Mouse (Mus musculus): Measurements from ENCODE around the gene Ftsj3. TPM values are rescaled to one million over a fixed set of nuclear protein-coding genes. Genes with fewer than 3 reads are reported as not detected.

Ftsj3 gene
- total and polyA plus RNA-seq, 2 experiments from 2014 or later = 28.5 to 55.6 TPM

GRCm38 (mm10) chr11:106289369-106289768 lies 33.5 kb upstream of the Ftsj3 start:
- Histone ChIP-seq H3K36me3 (ENCODE audit: insufficient read depth, low read length) (no peaks in the 10 kb centered on the region), H3K4me1 (ENCODE audit: insufficient read depth, low read length) (no peaks in the 10 kb centered on the region), H3K4me3 (ENCODE audit: low read length) (no peak overlapping the region), H3K27ac (no peak overlapping the region), H3K9ac (replicated peaks; ENCODE audit: low read length) (no peak overlapping the region), H3K4me2 (ENCODE audit: low read depth, low read length) (no peak overlapping the region), H3K27me3 (ENCODE audit: insufficient read depth, low read length) (no peaks in the 10 kb centered on the region), H3K9me3 (ENCODE audit: low read length) (no peaks in the 10 kb centered on the region)
- TF ChIP-seq CTCF (IDR thresholded peaks at IDR 0.05; ENCODE audit: low read depth) = peak; percentile 62
- DNase-seq (ENCODE audit: low spot score) (peak; percentile 84), ATAC-seq (peak; percentile 45; the same call in 1 of the 2 replicates)
- WGBS = 44% methylated on average over 8 of the region's 8 CpGs

- no peak for DNase-seq (ENCODE audit: low spot score)
- no peaks in the 10 kb centered on the region for H3K9me3 ChIP-seq (ENCODE audit: low read length)
- no peak overlapping the region for H3K4me2 ChIP-seq (ENCODE audit: low read depth, low read length)
- ATAC-seq = no peak
- TF ChIP-seq CTCF (IDR thresholded peaks at IDR 0.05; ENCODE audit: low read depth) = no peak
- 57% methylated on average over 11 of the region's 11 CpGs for WGBS
- H3K27me3 ChIP-seq (ENCODE audit: insufficient read depth, low read length) = no peaks in the 10 kb centered on the region
- H3K36me3 ChIP-seq (ENCODE audit: insufficient read depth, low read length) = no peaks in the 10 kb centered on the region
- H3K9ac ChIP-seq (replicated peaks; ENCODE audit: low read length) = no peak overlapping the region
- H3K4me1 ChIP-seq (ENCODE audit: insufficient read depth, low read length) = no peaks in the 10 kb centered on the region
- H3K4me3 ChIP-seq (ENCODE audit: low read length) = no peak overlapping the region
- no peak overlapping the region; the same call in 1 of the 2 replicates for H3K27ac ChIP-seq
Measured at GRCm38 (mm10) chr11:106286987-106287386, 31.1 kb upstream of the Ftsj3 start.

- Histone ChIP-seq H3K36me3 (ENCODE audit: insufficient read depth, low read length) (no peaks in the 10 kb centered on the region), H3K4me2 (ENCODE audit: low read depth, low read length) (no peak overlapping the region), H3K9me3 (ENCODE audit: low read length) (no peaks in the 10 kb centered on the region), H3K4me3 (ENCODE audit: low read length) (no peak overlapping the region), H3K27ac (no peak overlapping the region), H3K4me1 (ENCODE audit: insufficient read depth, low read length) (no peaks in the 10 kb centered on the region), H3K27me3 (ENCODE audit: insufficient read depth, low read length) (no peaks in the 10 kb centered on the region), H3K9ac (replicated peaks; ENCODE audit: low read length) (no peak overlapping the region)
- DNase-seq (ENCODE audit: low spot score) = no peak
- ATAC-seq = no peak
- TF ChIP-seq CTCF (IDR thresholded peaks at IDR 0.05; ENCODE audit: low read depth) = no peak
- WGBS = 78% methylated on average over 7 of the region's 7 CpGs
Measured at GRCm38 (mm10) chr11:106286206-106286605, 30.3 kb upstream of the Ftsj3 start.

GRCm38 (mm10) chr11:106284126-106284525 lies 28.2 kb upstream of the Ftsj3 start:
- Histone ChIP-seq H3K36me3 (ENCODE audit: insufficient read depth, low read length) (no peaks in the 10 kb centered on the region), H3K4me3 (ENCODE audit: low read length) (no peak overlapping the region), H3K4me2 (ENCODE audit: low read depth, low read length) (no peak overlapping the region), H3K9me3 (ENCODE audit: low read length) (no peaks in the 10 kb centered on the region), H3K27ac (no peak overlapping the region), H3K27me3 (ENCODE audit: insufficient read depth, low read length) (no peaks in the 10 kb centered on the region), H3K4me1 (ENCODE audit: insufficient read depth, low read length) (no peaks in the 10 kb centered on the region), H3K9ac (replicated peaks; ENCODE audit: low read length) (no peak overlapping the region)
- ATAC-seq (no peak), DNase-seq (ENCODE audit: low spot score) (no peak)
- TF ChIP-seq CTCF (IDR thresholded peaks at IDR 0.05; ENCODE audit: low read depth) = no peak
- WGBS = 37% methylated on average over 8 of the region's 8 CpGs

- DNase-seq (ENCODE audit: low spot score) (no peak), ATAC-seq (no peak)
- H3K36me3 ChIP-seq (ENCODE audit: insufficient read depth, low read length) = no peaks in the 10 kb centered on the region
- no peak for TF ChIP-seq CTCF (IDR thresholded peaks at IDR 0.05; ENCODE audit: low read depth)
- no peak overlapping the region for H3K27ac ChIP-seq
- no peaks in the 10 kb centered on the region for H3K27me3 ChIP-seq (ENCODE audit: insufficient read depth, low read length)
- WGBS = 75% methylated on average over 4 of the region's 4 CpGs
- no peak overlapping the region for H3K9ac ChIP-seq (replicated peaks; ENCODE audit: low read length)
- no peak overlapping the region for H3K4me2 ChIP-seq (ENCODE audit: low read depth, low read length)
- no peaks in the 10 kb centered on the region for H3K4me1 ChIP-seq (ENCODE audit: insufficient read depth, low read length)
- H3K4me3 ChIP-seq (ENCODE audit: low read length) = no peak overlapping the region
- no peaks in the 10 kb centered on the region for H3K9me3 ChIP-seq (ENCODE audit: low read length)
Measured at GRCm38 (mm10) chr11:106283371-106283770, 27.5 kb upstream of the Ftsj3 start.

GRCm38 (mm10) chr11:106282452-106282851 lies 26.6 kb upstream of the Ftsj3 start:
- H3K9me3 ChIP-seq (ENCODE audit: low read length) = no peaks in the 10 kb centered on the region
- DNase-seq (ENCODE audit: low spot score) (no peak), ATAC-seq (no peak)
- no peak overlapping the region for H3K4me2 ChIP-seq (ENCODE audit: low read depth, low read length)
- no peaks in the 10 kb centered on the region for H3K36me3 ChIP-seq (ENCODE audit: insufficient read depth, low read length)
- H3K27me3 ChIP-seq (ENCODE audit: insufficient read depth, low read length) = no peaks in the 10 kb centered on the region
- WGBS = 89% methylated on average over 6 of the region's 6 CpGs
- no peak overlapping the region for H3K9ac ChIP-seq (replicated peaks; ENCODE audit: low read length)
- TF ChIP-seq CTCF (IDR thresholded peaks at IDR 0.05; ENCODE audit: low read depth) = no peak
- H3K4me3 ChIP-seq (ENCODE audit: low read length) = no peak overlapping the region
- no peaks in the 10 kb centered on the region for H3K4me1 ChIP-seq (ENCODE audit: insufficient read depth, low read length)
- no peak overlapping the region for H3K27ac ChIP-seq

- no peak within 1 kb of the TSS for H3K4me3 ChIP-seq (ENCODE audit: low read length)
- ATAC-seq = peak; percentile 79
- 7% methylated on average over 25 of the region's 25 CpGs for WGBS
- DNase-seq (ENCODE audit: low spot score) = peak; percentile 98
- no peak within 1 kb of the TSS for H3K9ac ChIP-seq (replicated peaks; ENCODE audit: low read length)
- no peaks in the 10 kb centered on the region for H3K27me3 ChIP-seq (ENCODE audit: insufficient read depth, low read length)
- TF ChIP-seq CTCF (IDR thresholded peaks at IDR 0.05; ENCODE audit: low read depth) = peak; percentile 94
- no peaks in the 10 kb centered on the region for H3K9me3 ChIP-seq (ENCODE audit: low read length)
- no peak within 1 kb of the TSS for H3K27ac ChIP-seq
- peak within 1 kb of the TSS; percentile 42 for H3K4me2 ChIP-seq (ENCODE audit: low read depth, low read length)
- no peaks in the 10 kb centered on the region for H3K36me3 ChIP-seq (ENCODE audit: insufficient read depth, low read length)
- peaks cover 4% of the 10 kb centered on the region for H3K4me1 ChIP-seq (ENCODE audit: insufficient read depth, low read length)
Measured at GRCm38 (mm10) chr11:106276454-106276853, 20.6 kb upstream of the Ftsj3 start, which contains the start of gene Tcam1. Gene Tcam1 (plus strand): TSS chr11:106276672.

Data from hindbrain, postnatal 0 days (tissue).